Mouse (Mus musculus): ENCODE measurements around the gene Myadml2. TPM values are rescaled to one million over a fixed set of nuclear protein-coding genes. Genes with fewer than 3 reads are reported as not detected.

Myadml2 gene
- polyA plus RNA-seq, 1 experiment, result 3.8 TPM

GRCm38 (mm10) chr11:120647047-120647830 is 719 bp downstream of the Myadml2 start:
- peak overlapping the region; percentile 35; the same call in 1 of the 2 replicates for H3K4me3 ChIP-seq (ENCODE audit: insufficient read depth, low read depth, low read length)

GRCm38 (mm10) chr11:120643601-120643987 is 4.4 kb downstream of the Myadml2 start, which contains the start of gene Pycr1:
TSS of gene Pycr1 (minus strand) at chr11:120643769.
- Histone ChIP-seq H3K4me3 (ENCODE audit: insufficient read depth, low read depth, low read length) (peak within 1 kb of the TSS; percentile 66), H3K4me1 (ENCODE audit: control insufficient read depth, insufficient read depth, insufficient read length, low read length) (peaks cover 4% of the 10 kb centered on the region), H3K27ac (replicated peaks; ENCODE audit: low read depth, low read length) (no peak within 1 kb of the TSS)

More at GRCm38 (mm10) chr11:120647047-120647830, 719 bp downstream of the Myadml2 start:
- Histone ChIP-seq H3K27ac (replicated peaks; ENCODE audit: low read depth, low read length) (no peak overlapping the region), H3K4me1 (ENCODE audit: control insufficient read depth, insufficient read depth, insufficient read length, low read length) (peaks cover 4% of the 10 kb centered on the region)

GRCm38 (mm10) chr11:120642939-120643600 is 4.9 kb downstream of the Myadml2 start:
- Histone ChIP-seq H3K4me3 (ENCODE audit: insufficient read depth, low read depth, low read length) (peak overlapping the region; percentile 66), H3K4me1 (ENCODE audit: control insufficient read depth, insufficient read depth, insufficient read length, low read length) (peaks cover 2% of the 10 kb centered on the region), H3K27ac (replicated peaks; ENCODE audit: low read depth, low read length) (no peak overlapping the region)

GRCm38 (mm10) chr11:120641869-120642268 is 6.1 kb downstream of the Myadml2 start:
- no peaks in the 10 kb centered on the region for H3K4me1 ChIP-seq (ENCODE audit: control insufficient read depth, insufficient read depth, insufficient read length, low read length)
- no peak overlapping the region for H3K4me3 ChIP-seq (ENCODE audit: insufficient read depth, low read depth, low read length)
- H3K27ac ChIP-seq (replicated peaks; ENCODE audit: low read depth, low read length), result no peak overlapping the region

GRCm38 (mm10) chr11:120641255-120641654 is 6.7 kb downstream of the Myadml2 start:
- H3K27ac ChIP-seq (replicated peaks; ENCODE audit: low read depth, low read length), result no peak overlapping the region
- H3K4me1 ChIP-seq (ENCODE audit: control insufficient read depth, insufficient read depth, insufficient read length, low read length), result no peaks in the 10 kb centered on the region
- no peak overlapping the region for H3K4me3 ChIP-seq (ENCODE audit: insufficient read depth, low read depth, low read length)

- H3K4me3 ChIP-seq (ENCODE audit: insufficient read depth, low read depth, low read length), result no peak overlapping the region
- no peak overlapping the region for H3K27ac ChIP-seq (replicated peaks; ENCODE audit: low read depth, low read length)
- H3K4me1 ChIP-seq (ENCODE audit: control insufficient read depth, insufficient read depth, insufficient read length, low read length), result peaks cover 23% of the 10 kb centered on the region
Observed at GRCm38 (mm10) chr11:120634810-120635209, 13.1 kb downstream of the Myadml2 start.

GRCm38 (mm10) chr11:120633520-120634343 is 14.2 kb downstream of the Myadml2 start, which contains the start of gene Mafg:
TSS of gene Mafg (minus strand) at chr11:120633600.
- Histone ChIP-seq H3K4me3 (ENCODE audit: insufficient read depth, low read depth, low read length) (peak within 1 kb of the TSS; percentile 97), H3K4me1 (ENCODE audit: control insufficient read depth, insufficient read depth, insufficient read length, low read length) (peaks cover 31% of the 10 kb centered on the region), H3K27ac (replicated peaks; ENCODE audit: low read depth, low read length) (peak within 1 kb of the TSS; percentile 76)

GRCm38 (mm10) chr11:120632559-120633519 is 15.1 kb downstream of the Myadml2 start:
- H3K4me1 ChIP-seq (ENCODE audit: control insufficient read depth, insufficient read depth, insufficient read length, low read length), result peaks cover 31% of the 10 kb centered on the region
- peak overlapping the region; percentile 97 for H3K4me3 ChIP-seq (ENCODE audit: insufficient read depth, low read depth, low read length)
- H3K27ac ChIP-seq (replicated peaks; ENCODE audit: low read depth, low read length), result peak overlapping the region; percentile 76

- Histone ChIP-seq H3K4me3 (ENCODE audit: insufficient read depth, low read depth, low read length) (peak overlapping the region; percentile 97), H3K27ac (replicated peaks; ENCODE audit: low read depth, low read length) (no peak overlapping the region; the same call in 1 of the 2 replicates), H3K4me1 (ENCODE audit: control insufficient read depth, insufficient read depth, insufficient read length, low read length) (peaks cover 31% of the 10 kb centered on the region)
Observed at GRCm38 (mm10) chr11:120631726-120632448, 16.1 kb downstream of the Myadml2 start.

- Histone ChIP-seq H3K27ac (replicated peaks; ENCODE audit: low read depth, low read length) (peak overlapping the region; percentile 10; the same call in 1 of the 2 replicates), H3K4me3 (ENCODE audit: insufficient read depth, low read depth, low read length) (no peak overlapping the region), H3K4me1 (ENCODE audit: control insufficient read depth, insufficient read depth, insufficient read length, low read length) (peaks cover 31% of the 10 kb centered on the region)
Observed at GRCm38 (mm10) chr11:120630881-120631725, 16.9 kb downstream of the Myadml2 start.

- peak overlapping the region; percentile 41 for H3K27ac ChIP-seq (replicated peaks; ENCODE audit: low read depth, low read length)
- H3K4me1 ChIP-seq (ENCODE audit: control insufficient read depth, insufficient read depth, insufficient read length, low read length), result peaks cover 31% of the 10 kb centered on the region
- peak overlapping the region; percentile 3 for H3K4me3 ChIP-seq (ENCODE audit: insufficient read depth, low read depth, low read length)
Observed at GRCm38 (mm10) chr11:120630401-120630871, 17.5 kb downstream of the Myadml2 start.

GRCm38 (mm10) chr11:120629911-120630310 is 18.0 kb downstream of the Myadml2 start:
- Histone ChIP-seq H3K4me1 (ENCODE audit: control insufficient read depth, insufficient read depth, insufficient read length, low read length) (peaks cover 35% of the 10 kb centered on the region), H3K27ac (replicated peaks; ENCODE audit: low read depth, low read length) (peak overlapping the region; percentile 41), H3K4me3 (ENCODE audit: insufficient read depth, low read depth, low read length) (peak overlapping the region; percentile 12)

- Histone ChIP-seq H3K27ac (replicated peaks; ENCODE audit: low read depth, low read length) (peak overlapping the region; percentile 39), H3K4me3 (ENCODE audit: insufficient read depth, low read depth, low read length) (peak overlapping the region; percentile 12), H3K4me1 (ENCODE audit: control insufficient read depth, insufficient read depth, insufficient read length, low read length) (peaks cover 35% of the 10 kb centered on the region)
Observed at GRCm38 (mm10) chr11:120629341-120629730, 18.6 kb downstream of the Myadml2 start.

All from brown adipose tissue, adult 24 weeks (tissue).